Mouse (Mus musculus): ENCODE measurements around the gene Gm49340.
"Not testable (repeated sequence)": the region's sequence is repeated elsewhere in the genome, so short reads cannot be mapped to it uniquely, and the experiment has no call there.

Gene Gm49340

GRCm38 (mm10) chr11:73329442-73329841 lies at the start of gene Gm49340, which contains the start of the genes Aspa and Spata22:
Gene Gm49340 (plus strand): TSS chr11:73329741.
Gene Aspa (minus strand): TSS chr11:73329596.
Gene Spata22 (plus strand): TSS chr11:73329741.
- no peak for DNase-seq

- DNase-seq: no peak
Observed at GRCm38 (mm10) chr11:73280710-73281109, 48.8 kb upstream of the Gm49340 start.

DNA sequence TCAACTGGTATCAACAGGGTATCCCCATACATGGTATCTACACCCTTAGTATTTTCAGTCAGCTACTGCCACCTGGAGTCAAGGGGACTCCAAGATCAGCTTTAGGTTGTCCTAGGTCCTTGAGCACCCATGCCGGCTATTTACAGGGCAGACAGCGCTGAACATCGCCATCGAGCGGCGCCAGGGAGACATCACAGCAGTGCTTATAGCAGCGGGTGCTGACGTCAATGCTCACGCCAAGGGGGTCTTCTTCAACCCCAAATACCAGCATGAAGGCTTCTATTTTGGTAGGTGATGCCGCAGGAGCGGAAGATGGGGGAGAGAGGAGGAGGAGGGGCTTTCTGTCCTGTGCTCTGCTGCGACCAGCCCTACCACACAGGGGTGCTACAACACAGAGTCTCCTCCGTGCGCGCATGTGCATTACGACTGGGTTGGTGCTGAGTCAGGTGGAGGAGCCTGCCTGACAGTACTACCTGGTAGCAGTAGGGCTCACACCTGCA lies 48.0 kb upstream of the Gm49340 start:
- peak; percentile 48 to 56 for DNase-seq

DNA sequence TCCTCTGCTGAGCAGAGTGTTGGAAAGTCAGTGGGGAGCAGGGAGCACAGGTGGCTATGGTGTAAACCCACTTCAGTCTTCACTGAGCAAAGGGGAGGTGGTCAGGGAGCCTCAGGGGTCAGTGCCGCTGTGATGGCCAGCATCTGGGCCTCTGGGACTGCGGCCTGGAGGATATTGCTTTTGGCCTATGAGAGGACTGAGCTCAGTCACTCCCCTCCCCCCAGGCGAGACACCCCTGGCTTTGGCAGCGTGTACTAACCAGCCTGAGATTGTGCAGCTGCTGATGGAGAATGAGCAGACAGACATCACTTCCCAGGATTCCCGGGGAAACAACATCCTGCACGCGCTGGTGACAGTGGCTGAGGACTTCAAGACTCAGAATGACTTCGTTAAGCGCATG lies 46.2 kb upstream of the Gm49340 start:
- DNase-seq: peak; percentile 31 to 75

DNA sequence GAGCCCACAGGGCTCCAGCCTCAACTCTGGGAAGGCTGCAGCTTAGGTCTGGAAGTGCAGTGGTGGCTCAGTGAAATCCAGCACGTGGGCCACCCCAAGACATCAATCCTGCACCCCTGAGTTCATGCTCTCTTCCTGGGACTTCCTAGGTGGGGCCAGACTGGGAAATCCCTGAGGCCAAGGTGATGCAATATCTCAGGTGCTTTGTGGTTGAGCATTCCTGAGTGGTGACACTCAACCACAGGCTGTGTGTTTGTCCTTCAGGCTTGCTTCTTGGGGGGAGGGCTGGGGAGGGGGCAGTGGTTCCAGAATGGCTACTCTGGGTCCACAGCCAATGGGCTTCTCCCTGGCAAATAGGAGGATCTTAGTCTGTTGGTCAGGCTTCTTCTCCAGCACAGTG lies 45.6 kb upstream of the Gm49340 start:
- DNase-seq: no peak

DNA sequence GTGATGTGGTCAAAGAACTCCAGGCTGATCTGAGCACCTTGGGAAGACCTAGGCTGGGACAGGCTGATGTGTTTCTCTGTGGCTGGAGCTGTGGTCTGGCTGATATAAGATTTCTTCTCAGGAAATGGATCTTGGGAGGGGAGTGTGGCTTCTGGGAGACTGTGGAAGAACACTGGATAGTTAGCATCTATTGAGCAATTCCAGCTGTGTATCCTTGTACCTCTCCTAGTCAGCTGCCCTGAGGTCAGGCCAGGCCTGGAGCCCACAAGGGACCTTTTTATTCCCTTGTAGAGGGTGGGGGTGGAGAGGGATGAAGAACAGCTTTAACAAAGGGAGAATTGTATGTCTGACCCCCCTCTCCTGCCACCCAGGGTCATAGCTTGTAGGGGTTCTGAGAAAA lies 45.2 kb upstream of the Gm49340 start:
- no peak for DNase-seq

DNA sequence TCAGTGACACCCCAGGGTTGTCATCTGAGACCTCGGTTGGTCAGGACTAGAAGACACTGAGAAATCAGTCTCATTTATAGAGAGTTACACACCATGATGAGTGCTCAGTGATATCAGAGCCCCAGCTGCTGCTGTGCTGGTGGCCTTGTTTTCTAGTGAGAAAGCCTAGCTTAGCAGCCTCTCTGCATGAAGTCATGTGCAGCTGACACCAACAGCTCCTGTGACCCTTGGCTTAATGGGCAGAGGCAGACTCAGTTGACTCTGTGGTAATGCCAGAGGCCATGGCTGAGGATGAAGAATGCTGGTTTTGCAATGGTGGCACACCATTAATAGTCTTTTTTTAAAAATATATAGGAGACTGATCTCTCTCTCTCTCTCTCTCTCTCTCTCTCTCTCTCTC lies 39.9 kb upstream of the Gm49340 start:
- DNase-seq: no peak

GRCm38 (mm10) chr11:73303123-73303522 lies 26.4 kb upstream of the Gm49340 start:
- no peak for DNase-seq

- DNase-seq: no peak
Observed at GRCm38 (mm10) chr11:73315961-73316360, 13.6 kb upstream of the Gm49340 start.

DNA sequence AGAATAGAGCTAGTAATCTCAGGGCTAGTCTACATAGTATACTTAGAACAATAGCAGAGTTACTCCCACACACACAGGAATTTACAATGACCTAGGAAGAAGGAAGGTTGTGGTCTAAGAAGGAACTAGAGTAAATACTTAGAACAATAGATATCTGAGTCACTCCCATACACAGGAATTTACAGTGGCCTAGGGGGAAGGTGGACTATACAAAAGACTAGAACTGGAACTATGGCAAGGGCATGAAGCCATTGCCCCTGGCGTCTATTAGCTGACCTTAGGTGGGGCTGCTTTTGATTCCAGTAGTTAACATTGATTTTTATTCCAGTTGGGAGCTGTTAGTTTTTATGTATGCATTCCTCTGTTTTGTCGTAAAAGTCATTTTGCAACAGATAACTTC lies 11.0 kb upstream of the Gm49340 start:
- not testable (repeated sequence) for DNase-seq

- not testable (repeated sequence) for DNase-seq
Observed at GRCm38 (mm10) chr11:73321064-73321463, 8.5 kb upstream of the Gm49340 start.

- DNase-seq: no peak
Observed at GRCm38 (mm10) chr11:73323906-73324830, 5.4 kb upstream of the Gm49340 start.

DNA sequence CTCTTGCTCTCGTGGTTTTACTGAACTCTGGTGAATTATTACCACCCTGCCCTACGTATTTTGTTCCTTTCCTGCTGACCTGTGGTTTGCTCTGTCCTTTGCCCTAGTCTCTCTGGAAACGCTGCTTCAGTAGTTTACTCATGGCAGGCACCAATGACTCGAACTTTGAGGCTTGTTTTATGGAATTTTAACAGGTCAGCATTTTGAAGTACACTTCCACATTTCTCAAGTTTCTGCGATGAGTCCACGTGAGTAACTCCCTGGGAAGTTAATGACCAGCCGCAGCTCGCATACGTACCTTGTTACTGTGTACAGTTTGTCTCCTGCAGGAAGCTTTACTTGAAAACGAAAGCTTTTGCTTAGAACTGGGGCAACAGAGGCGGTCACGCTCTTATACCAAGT lies 3.1 kb upstream of the Gm49340 start:
- DNase-seq: no peak

GRCm38 (mm10) chr11:73327361-73327760 lies 2.2 kb upstream of the Gm49340 start:
- DNase-seq: peak; percentile 5 to 19

- DNase-seq: no peak
Observed at GRCm38 (mm10) chr11:73333357-73333756, 3.8 kb downstream of the Gm49340 start.

DNA sequence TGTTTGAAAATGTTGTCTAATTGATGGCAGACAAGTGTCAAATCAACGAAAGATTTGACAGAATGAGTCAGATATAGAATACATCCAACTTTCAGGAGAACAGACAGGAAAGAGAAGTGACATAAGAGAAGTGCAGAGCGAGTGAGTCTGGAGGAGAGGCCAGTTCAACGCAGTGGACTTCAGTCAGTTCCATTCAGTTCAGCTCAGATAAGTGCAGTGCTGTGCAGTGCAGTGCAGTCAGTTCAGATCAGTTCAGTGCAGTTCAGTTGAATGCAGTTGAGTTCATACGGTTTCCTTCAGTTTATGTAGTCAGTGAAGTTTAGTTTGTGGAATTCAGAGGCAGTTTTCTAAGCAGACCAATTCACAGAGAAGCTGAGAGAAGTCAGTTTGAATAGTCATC lies 7.4 kb downstream of the Gm49340 start:
- no peak for DNase-seq

- no peak for DNase-seq
Observed at GRCm38 (mm10) chr11:73350483-73350882, 20.9 kb downstream of the Gm49340 start, which contains the start of gene Olfr20. Gene Olfr20 (plus strand): TSS chr11:73350783.

DNA sequence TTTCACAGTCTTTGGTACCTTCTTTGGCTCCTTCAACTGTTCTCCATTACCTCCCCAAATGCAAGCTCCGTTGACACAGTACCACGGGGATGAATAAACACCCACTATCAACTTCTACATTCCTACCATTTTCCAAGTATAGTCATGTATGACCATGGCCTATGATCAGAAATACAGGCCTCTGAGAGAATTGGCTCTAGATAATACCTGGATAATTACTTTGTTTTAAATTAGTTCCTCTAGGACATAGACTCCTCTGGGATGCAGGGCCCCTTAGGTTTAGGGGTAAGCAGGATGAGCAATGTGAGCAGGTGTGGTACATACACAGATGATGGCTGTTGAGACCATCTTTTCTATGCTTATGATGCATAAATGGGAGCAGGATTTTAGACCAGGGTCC lies 41.4 kb downstream of the Gm49340 start, which contains the start of gene Olfr376:
Gene Olfr376, plus strand, starts transcription at position 301 of the 400 bp plus-strand sequence.
- DNase-seq: no peak

DNA sequence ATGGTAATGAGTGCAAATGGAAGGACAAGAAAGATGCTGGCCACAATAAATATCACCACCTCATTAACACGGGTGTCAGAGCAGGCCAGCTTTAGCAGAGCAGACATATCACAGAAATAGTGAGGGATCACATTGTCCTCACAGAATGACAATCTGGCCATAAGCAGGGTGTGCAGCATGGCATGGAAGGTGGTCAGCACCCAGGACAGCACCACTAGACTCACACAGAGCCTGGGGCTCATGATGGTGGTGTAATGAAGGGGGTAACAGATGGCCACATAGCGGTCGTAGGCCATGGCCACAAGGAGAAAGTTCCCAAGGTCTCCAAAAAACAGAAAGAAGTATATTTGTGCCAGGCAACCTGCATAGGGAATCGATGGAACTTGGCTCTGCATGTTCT lies 65.8 kb downstream of the Gm49340 start:
- DNase-seq: no peak

DNA sequence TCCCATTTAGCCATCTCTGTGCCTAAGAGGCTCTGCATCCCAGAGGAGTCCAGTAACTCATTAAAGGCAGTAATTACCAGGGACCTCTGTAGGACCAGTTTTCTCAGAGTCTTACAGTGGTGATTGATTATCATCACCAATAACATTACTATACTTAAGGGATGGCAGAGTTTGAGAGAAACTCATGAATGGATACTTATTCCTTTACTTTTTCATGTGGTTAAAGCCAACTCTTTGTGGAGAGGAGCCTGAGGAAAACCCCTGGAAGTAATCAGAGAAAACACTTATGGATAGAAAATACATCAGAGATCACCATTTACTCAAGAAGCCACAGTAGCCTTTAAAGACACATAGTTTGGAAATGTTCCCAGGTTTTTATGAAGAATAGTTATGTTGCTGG lies 70.0 kb downstream of the Gm49340 start, which contains the start of gene Olfr1:
Gene Olfr1, minus strand, starts transcription at position 101 of the 400 bp plus-strand sequence.
- no peak for DNase-seq

Measured in lung, postnatal 4 days (tissue).